Mouse (Mus musculus): ENCODE measurements at regions not wholly inside any gene's neighbourhood (a gene's known extent, or its start where the extent isn't known, plus 50 kb on each side); places are given as distances from the start of the nearest gene placed in this dataset. TPM values are rescaled to one million over a fixed set of nuclear protein-coding genes. Genes with fewer than 3 reads are reported as not detected.
"Not testable (repeated sequence)": the region's sequence is repeated elsewhere in the genome, so short reads cannot be mapped to it uniquely, and the experiment has no call there.

DNA sequence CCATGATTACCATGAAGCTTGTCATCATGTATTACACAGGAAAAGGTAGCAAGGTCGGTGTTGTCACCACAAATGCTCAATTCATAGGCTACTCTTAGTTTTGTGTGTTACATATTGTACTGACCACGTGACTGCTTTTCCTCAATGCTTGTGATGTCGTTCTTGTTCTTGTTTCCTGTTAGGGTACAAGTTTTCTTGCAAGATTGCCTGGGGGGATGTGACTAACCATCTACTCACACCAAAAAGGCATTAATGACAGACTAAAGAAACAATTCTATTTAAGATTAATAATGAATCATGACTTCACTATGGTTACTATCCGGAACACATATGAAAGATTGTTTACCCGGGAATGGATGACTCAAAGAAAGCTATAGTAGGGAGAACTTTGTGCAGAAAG lies 165.0 kb upstream of the Klhl1 start:
- H3K36me3 ChIP-seq, result no peaks in the 10 kb centered on the region
- no peak overlapping the region for H3K4me3 ChIP-seq
- no peaks in the 10 kb centered on the region for H3K27me3 ChIP-seq
- ATAC-seq (ENCODE audit: low FRiP score, low read depth), result no peak
- no peak overlapping the region for H3K9ac ChIP-seq
- H3K4me1 ChIP-seq, result no peaks in the 10 kb centered on the region
- H3K9me3 ChIP-seq, result no peaks in the 10 kb centered on the region
- no peak overlapping the region for H3K4me2 ChIP-seq (replicated peaks)
- H3K27ac ChIP-seq, result no peak overlapping the region
- 75% methylated on average over 5 of the region's 5 CpGs for WGBS

DNA sequence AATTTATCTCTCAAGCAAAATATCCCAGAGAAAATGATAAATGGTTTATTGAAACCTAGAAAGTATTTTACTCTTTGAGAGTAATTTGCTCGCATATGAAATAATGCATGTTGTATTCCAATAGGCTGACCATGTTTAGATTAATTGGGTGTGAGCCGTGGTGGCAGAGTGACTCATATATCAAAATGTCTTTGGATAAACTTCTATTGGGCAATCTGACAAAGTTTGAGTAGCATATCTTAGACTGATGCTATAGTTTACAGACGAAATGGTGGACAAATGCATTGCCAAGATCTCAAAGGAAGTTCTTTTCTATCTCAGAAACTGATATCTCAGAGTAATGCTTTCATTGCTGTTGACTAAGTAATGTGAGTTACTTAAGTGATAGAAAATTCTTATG lies 162.8 kb upstream of the Klhl1 start:
- H3K36me3 ChIP-seq, result no peaks in the 10 kb centered on the region
- H3K27ac ChIP-seq, result no peak overlapping the region
- H3K4me3 ChIP-seq, result no peak overlapping the region
- no peak for ATAC-seq (ENCODE audit: low FRiP score, low read depth)
- no peaks in the 10 kb centered on the region for H3K4me1 ChIP-seq
- H3K27me3 ChIP-seq, result no peaks in the 10 kb centered on the region
- WGBS, result 76% methylated on average over 3 of the region's 3 CpGs
- H3K9ac ChIP-seq, result no peak overlapping the region
- no peak overlapping the region for H3K4me2 ChIP-seq (replicated peaks)
- no peaks in the 10 kb centered on the region for H3K9me3 ChIP-seq

DNA sequence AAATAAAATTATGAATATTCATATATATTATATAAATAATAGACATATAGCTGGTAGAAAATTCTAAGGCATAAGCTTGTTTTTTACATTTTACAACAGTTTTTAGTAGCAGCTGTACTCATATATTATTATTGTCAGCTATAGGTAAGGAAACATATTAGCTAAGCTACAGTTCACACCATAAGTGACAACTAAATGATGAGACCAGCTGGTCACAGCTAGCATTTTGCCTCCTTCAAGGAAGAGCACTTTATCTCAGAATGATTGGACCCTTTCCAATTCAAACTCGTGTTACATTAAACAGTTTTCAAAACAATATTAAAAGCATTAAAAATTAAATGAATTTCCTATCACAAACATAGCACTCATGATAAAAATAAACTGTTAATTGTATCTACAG lies 157.3 kb upstream of the Klhl1 start:
- Histone ChIP-seq H3K36me3 (no peaks in the 10 kb centered on the region), H3K27ac (no peak overlapping the region), H3K4me1 (no peaks in the 10 kb centered on the region), H3K4me3 (no peak overlapping the region), H3K4me2 (replicated peaks) (no peak overlapping the region), H3K27me3 (no peaks in the 10 kb centered on the region), H3K9me3 (no peaks in the 10 kb centered on the region), H3K9ac (no peak overlapping the region)
- no peak for ATAC-seq (ENCODE audit: low FRiP score, low read depth)
- 96% methylated on average over 1 of the region's 1 CpGs for WGBS

DNA sequence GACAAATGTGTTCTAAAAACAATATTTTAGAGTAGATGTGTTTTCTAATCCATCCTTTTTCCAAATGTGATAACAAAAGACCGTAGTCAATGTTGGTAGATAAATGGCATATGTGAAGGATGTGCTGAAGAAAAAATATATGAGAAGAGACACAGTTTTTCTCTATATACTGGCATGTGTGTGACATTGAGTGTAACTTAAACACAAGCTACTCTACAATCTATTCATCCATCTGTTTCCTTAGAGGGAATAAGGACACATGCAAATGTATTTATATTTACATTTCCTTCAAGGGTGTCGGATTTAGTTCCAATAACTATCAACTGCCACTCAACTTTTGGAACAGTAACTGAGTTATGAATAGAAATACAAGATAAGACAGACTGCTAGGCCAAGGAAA lies 149.7 kb upstream of the Klhl1 start:
- H3K9ac ChIP-seq, result no peak overlapping the region
- H3K4me2 ChIP-seq (replicated peaks), result no peak overlapping the region
- no peaks in the 10 kb centered on the region for H3K36me3 ChIP-seq
- no peak overlapping the region for H3K27ac ChIP-seq
- no peak for ATAC-seq (ENCODE audit: low FRiP score, low read depth)
- H3K4me3 ChIP-seq, result no peak overlapping the region
- 80% methylated on average over 2 of the region's 2 CpGs for whole genome bisulfite sequencing
- no peaks in the 10 kb centered on the region for H3K9me3 ChIP-seq
- no peaks in the 10 kb centered on the region for H3K4me1 ChIP-seq
- H3K27me3 ChIP-seq, result no peaks in the 10 kb centered on the region

DNA sequence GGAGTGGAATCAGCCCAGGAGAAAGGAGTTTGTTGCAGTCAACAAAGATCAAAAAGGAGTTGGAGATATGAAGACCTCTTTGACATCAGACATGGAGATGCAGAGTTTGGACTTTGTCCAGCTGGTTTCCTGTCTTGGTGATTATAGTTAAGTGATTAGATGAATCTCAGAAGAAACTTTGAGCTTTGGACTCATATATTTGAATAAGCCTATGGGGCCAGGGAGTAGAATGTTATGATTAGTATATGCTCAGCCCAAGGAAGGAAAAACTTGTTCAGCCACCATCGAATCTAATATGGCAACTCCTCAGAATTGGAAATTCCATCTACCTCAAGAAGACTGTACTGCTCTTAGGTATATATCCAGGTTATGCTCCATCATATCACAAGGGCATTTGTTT lies 137.6 kb upstream of the Klhl1 start:
- H3K27ac ChIP-seq, result no peak overlapping the region
- no peaks in the 10 kb centered on the region for H3K27me3 ChIP-seq
- H3K4me3 ChIP-seq, result no peak overlapping the region
- H3K36me3 ChIP-seq, result no peaks in the 10 kb centered on the region
- H3K9me3 ChIP-seq, result no peaks in the 10 kb centered on the region
- H3K4me1 ChIP-seq, result no peaks in the 10 kb centered on the region
- ATAC-seq (ENCODE audit: low FRiP score, low read depth), result no peak
- H3K4me2 ChIP-seq (replicated peaks), result no peak overlapping the region
- 92% methylated on average over 1 of the region's 1 CpGs for WGBS
- H3K9ac ChIP-seq, result no peak overlapping the region

DNA sequence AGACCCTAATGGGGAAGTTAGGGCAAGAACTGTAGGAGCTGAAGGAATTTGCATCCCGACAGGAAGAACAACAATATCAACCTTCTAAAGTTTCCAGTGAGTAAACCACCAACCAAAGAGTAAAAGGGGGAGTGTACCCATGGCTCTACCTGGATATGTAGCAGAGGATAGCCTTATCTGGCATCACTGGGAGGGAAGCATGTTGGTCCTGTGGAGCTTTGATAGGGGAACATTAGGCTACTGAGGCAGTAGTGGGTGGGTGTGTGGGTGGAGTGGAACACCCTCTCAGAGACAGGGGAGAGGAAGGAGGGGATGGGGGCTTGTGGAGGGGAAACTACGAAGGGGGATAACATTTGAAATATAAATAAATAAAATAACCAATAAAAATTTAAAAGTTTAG lies 111.4 kb upstream of the Klhl1 start:
- Histone ChIP-seq H3K9me3 (no peaks in the 10 kb centered on the region), H3K9ac (no peak overlapping the region), H3K4me3 (no peak overlapping the region), H3K4me2 (replicated peaks) (no peak overlapping the region), H3K27ac (no peak overlapping the region), H3K4me1 (no peaks in the 10 kb centered on the region), H3K36me3 (no peaks in the 10 kb centered on the region), H3K27me3 (no peaks in the 10 kb centered on the region)
- ATAC-seq (ENCODE audit: low FRiP score, low read depth), result no peak
- WGBS, result 85% methylated on average over 2 of the region's 2 CpGs

DNA sequence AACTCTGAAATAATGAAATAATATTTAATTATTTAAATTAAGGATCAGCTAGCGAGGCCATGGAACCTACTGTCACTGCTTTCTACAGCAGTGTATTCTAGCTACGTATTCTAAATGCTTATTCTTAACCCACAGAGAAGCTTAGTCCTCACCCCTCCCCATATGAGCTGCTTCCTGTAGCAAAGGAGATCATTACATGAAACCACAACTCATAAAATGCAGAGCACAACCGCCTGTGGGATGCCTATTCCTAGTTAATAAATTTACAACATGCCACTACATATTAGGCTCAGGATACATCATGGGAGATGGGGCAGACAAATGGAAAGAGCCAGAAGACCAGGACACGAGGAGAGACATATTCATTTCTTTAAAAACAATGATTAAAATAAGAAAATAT lies 87.8 kb upstream of the Klhl1 start:
- H3K4me1 ChIP-seq, result no peaks in the 10 kb centered on the region
- no peak overlapping the region for H3K9ac ChIP-seq
- WGBS, result 53% methylated on average over 4 of the region's 4 CpGs
- H3K4me3 ChIP-seq, result no peak overlapping the region
- no peaks in the 10 kb centered on the region for H3K27me3 ChIP-seq
- H3K9me3 ChIP-seq, result no peaks in the 10 kb centered on the region
- no peaks in the 10 kb centered on the region for H3K36me3 ChIP-seq
- no peak overlapping the region for H3K4me2 ChIP-seq (replicated peaks)
- no peak for ATAC-seq (ENCODE audit: low FRiP score, low read depth)
- no peak overlapping the region for H3K27ac ChIP-seq

DNA sequence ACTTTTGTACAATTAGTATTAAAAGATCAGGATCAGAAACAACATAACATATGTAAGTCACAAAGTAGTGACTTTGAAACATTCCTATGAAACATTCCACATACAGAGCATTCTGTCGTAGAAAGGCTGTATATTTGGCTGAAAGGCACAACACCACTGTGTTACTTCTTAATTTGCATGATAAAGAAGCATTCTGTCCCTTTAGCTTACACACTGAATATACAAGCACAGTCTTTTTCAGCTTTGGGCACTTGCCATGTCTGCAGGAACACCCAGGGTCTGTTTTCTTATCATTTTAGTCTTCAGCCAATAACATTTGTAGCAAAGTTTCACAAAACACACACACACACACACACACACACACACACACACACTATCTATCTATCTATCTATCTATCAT lies 82.2 kb upstream of the Klhl1 start:
- H3K4me1 ChIP-seq; H3K27ac ChIP-seq; H3K4me3 ChIP-seq; ATAC-seq (ENCODE audit: low FRiP score, low read depth); H3K36me3 ChIP-seq; H3K9me3 ChIP-seq; H3K27me3 ChIP-seq; H3K9ac ChIP-seq; H3K4me2 ChIP-seq (replicated peaks): not testable (repeated sequence)
- WGBS, result 57% methylated on average over 1 of the region's 1 CpGs

DNA sequence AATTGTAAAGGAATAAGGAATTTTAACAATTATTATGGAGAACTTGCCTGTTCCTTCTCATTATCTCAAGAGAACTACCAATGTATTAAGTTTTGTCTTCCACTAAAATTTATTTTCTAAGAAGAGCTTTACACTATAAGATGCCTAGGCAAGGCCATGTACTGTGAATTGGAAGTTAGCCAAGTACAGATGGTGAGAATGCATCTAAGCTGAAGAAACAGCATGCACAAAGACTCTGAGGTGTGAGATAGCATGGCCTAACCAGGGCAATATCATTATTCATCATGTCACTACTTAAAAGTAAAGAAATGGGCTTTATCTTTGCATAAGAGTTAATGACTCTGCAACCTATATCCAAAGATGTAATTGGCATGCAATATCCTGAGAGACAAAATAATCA lies 73.1 kb upstream of the Klhl1 start:
- H3K27ac ChIP-seq, result no peak overlapping the region
- ATAC-seq (ENCODE audit: low FRiP score, low read depth), result no peak
- H3K4me1 ChIP-seq, result no peaks in the 10 kb centered on the region
- H3K4me3 ChIP-seq, result no peak overlapping the region
- no peak overlapping the region for H3K9ac ChIP-seq
- H3K27me3 ChIP-seq, result no peaks in the 10 kb centered on the region
- H3K9me3 ChIP-seq, result no peaks in the 10 kb centered on the region
- no peaks in the 10 kb centered on the region for H3K36me3 ChIP-seq
- H3K4me2 ChIP-seq (replicated peaks), result no peak overlapping the region

Small RNAs in the stretch of these regions (microRNA-seq; reads per million reads assigned to microRNA genes)
- gene Gm27441, result not detected
